Mouse (Mus musculus) heart, adult 11 months (tissue): ENCODE data around the gene Ghrl.
"Not testable (repeated sequence)": the region's sequence is repeated elsewhere in the genome, so short reads cannot be mapped to it uniquely, and the experiment has no call there.

Experiments
- DNase-seq: peaks from one replicate; pipeline ENCODE4 v3.0.0; 2022

The Ghrl gene

GRCm38 (mm10) chr6:113719878-113720277, at the start of gene Ghrl:
Gene Ghrl (minus strand): TSS chr6:113719880.
- DNase-seq = peak; percentile 77

GRCm38 (mm10) chr6:113768804-113769203, 49.1 kb upstream of the Ghrl start:
- DNase-seq = no peak

- no peak for DNase-seq
Observed at GRCm38 (mm10) chr6:113761644-113762043, 42.0 kb upstream of the Ghrl start.

GRCm38 (mm10) chr6:113749119-113749685, 29.5 kb upstream of the Ghrl start:
- DNase-seq = no peak

GRCm38 (mm10) chr6:113748351-113748750, 28.7 kb upstream of the Ghrl start:
- DNase-seq = no peak

GRCm38 (mm10) chr6:113747284-113747683, 27.6 kb upstream of the Ghrl start:
- DNase-seq = no peak

- no peak for DNase-seq
Observed at GRCm38 (mm10) chr6:113745117-113745516, 25.4 kb upstream of the Ghrl start.

- no peak for DNase-seq
Observed at GRCm38 (mm10) chr6:113743111-113743510, 23.4 kb upstream of the Ghrl start.

GRCm38 (mm10) chr6:113742321-113742720, 22.6 kb upstream of the Ghrl start:
- no peak for DNase-seq

- DNase-seq = peak; percentile 94
Observed at GRCm38 (mm10) chr6:113741425-113741824, 21.7 kb upstream of the Ghrl start.

- peak; percentile 98 for DNase-seq
Observed at GRCm38 (mm10) chr6:113740236-113741217, 20.8 kb upstream of the Ghrl start, which contains the start of gene Sec13. Gene Sec13 (minus strand): TSS chr6:113740743.

- DNase-seq = no peak
Observed at GRCm38 (mm10) chr6:113737318-113738046, 17.8 kb upstream of the Ghrl start.

GRCm38 (mm10) chr6:113731296-113731695, 11.6 kb upstream of the Ghrl start:
- no peak for DNase-seq

- DNase-seq = peak; percentile 79
Observed at GRCm38 (mm10) chr6:113728181-113728580, 8.5 kb upstream of the Ghrl start.

- DNase-seq = no peak
Observed at GRCm38 (mm10) chr6:113721061-113721460, 1.4 kb upstream of the Ghrl start.

- no peak for DNase-seq
Observed at GRCm38 (mm10) chr6:113717541-113717940, 2.1 kb downstream of the Ghrl start.

GRCm38 (mm10) chr6:113714797-113715196, 4.9 kb downstream of the Ghrl start:
- no peak for DNase-seq

- DNase-seq = no peak
Observed at GRCm38 (mm10) chr6:113714276-113714675, 5.4 kb downstream of the Ghrl start.

GRCm38 (mm10) chr6:113713389-113713788, 6.3 kb downstream of the Ghrl start:
- DNase-seq = not testable (repeated sequence)

- no peak for DNase-seq
Observed at GRCm38 (mm10) chr6:113712718-113713117, 7.0 kb downstream of the Ghrl start.

GRCm38 (mm10) chr6:113697222-113698205, 22.2 kb downstream of the Ghrl start:
- DNase-seq = peak; percentile 93
